Comparison of ENCODE assay signal across 27 mouse cellular contexts in the genomic region with DNA sequence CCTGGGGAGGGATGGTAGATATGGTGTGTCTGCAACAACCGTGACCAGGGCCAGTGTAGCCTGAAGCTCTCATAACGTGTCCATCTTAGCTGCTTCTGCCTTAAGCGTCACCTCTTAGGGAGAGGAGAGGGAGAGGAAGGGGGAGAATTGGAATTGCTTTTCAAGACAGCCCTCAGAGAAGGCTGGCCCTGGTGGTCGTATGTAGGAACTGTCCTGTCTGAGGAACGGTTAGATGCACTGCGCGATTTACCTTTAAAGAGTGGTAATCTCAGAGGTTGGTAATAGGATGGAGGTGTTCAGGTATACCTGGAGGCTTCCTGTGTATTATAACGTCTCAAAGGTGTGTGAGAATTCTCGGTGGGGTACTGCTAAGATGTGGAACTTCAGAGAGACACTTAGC. TPM values are rescaled to one million over a fixed set of nuclear protein-coding genes. Genes with fewer than 3 reads are reported as not detected.
DNase-seq lines count a peak whose midpoint lies in the region; ATAC-seq and TF ChIP-seq lines count a peak whose summit lies in the region.
"Had no signal": no experiment of that assay in that cellular context is flagged by ENCODE, and none has a peak within 500 bp of the region (broad histone marks: within the 10 kb centered on the region; RNA-seq: fewer than 3 reads in every experiment).

No protein-coding gene starts in this region.

- H3K4me3 ChIP-seq in hindbrain, embryonic 11.5 days (ENCODE audit: low read depth, low read length) = no peak overlapping the region
- H3K4me3 ChIP-seq in hindbrain, embryonic 13.5 days = no peak overlapping the region
- H3K4me3 ChIP-seq in left cerebral cortex, adult 2 months = no peak overlapping the region
- no peak overlapping the region for H3K4me3 ChIP-seq in lung, postnatal 0 days (ENCODE audit: low read depth, low read length)
- H3K4me3 ChIP-seq: embryonic facial prominence, embryonic 13.5 days; forebrain, embryonic 10.5 days; heart, embryonic 10.5 days; heart, embryonic 15.5 days; limb, embryonic 13.5 days; liver, embryonic 13.5 days; neural tube, embryonic 13.5 days had no signal

- intact Hi-C loops in left cerebral cortex, adult 2 months (cut with DNase I) = no loop called here
- intact Hi-C loops in left cerebral cortex, postnatal 4 days (cut with DNase I) = no loop called here

- no peak overlapping the region for H3K27ac ChIP-seq in hindbrain, embryonic 11.5 days (ENCODE audit: low read depth, low read length)
- no peak overlapping the region for H3K27ac ChIP-seq in hindbrain, embryonic 13.5 days
- no peak overlapping the region for H3K27ac ChIP-seq in left cerebral cortex, adult 2 months
- no peak overlapping the region for H3K27ac ChIP-seq in lung, postnatal 0 days (ENCODE audit: low read length)
- H3K27ac ChIP-seq: embryonic facial prominence, embryonic 13.5 days; forebrain, embryonic 10.5 days; heart, embryonic 15.5 days; hindbrain, embryonic 14.5 days; limb, embryonic 13.5 days; liver, embryonic 13.5 days; neural tube, embryonic 13.5 days had no signal

- H3K36me3 ChIP-seq in hindbrain, embryonic 11.5 days (ENCODE audit: control insufficient read depth, insufficient read depth, low read length) = no peaks in the 10 kb centered on the region
- H3K36me3 ChIP-seq in hindbrain, embryonic 13.5 days = no peaks in the 10 kb centered on the region
- no peaks in the 10 kb centered on the region for H3K36me3 ChIP-seq in lung, postnatal 0 days (ENCODE audit: insufficient read depth, low read length)
- H3K36me3 ChIP-seq: embryonic facial prominence, embryonic 13.5 days; forebrain, embryonic 10.5 days; heart, embryonic 10.5 days; heart, embryonic 15.5 days; limb, embryonic 13.5 days; liver, embryonic 13.5 days; neural tube, embryonic 13.5 days had no signal

- TF ChIP-seq CTCF in left cerebral cortex, adult 2 months (IDR thresholded peaks at IDR 0.05) = peak; percentile 24
- TF ChIP-seq CTCF in lung, postnatal 0 days (IDR thresholded peaks at IDR 0.05) = peak; percentile 28
- peak; percentile 34; the same call in 1 of the 2 replicates for TF ChIP-seq CTCF in brain, embryonic 14.5 days (IDR thresholded peaks at IDR 0.05; ENCODE audit: borderline replicate concordance, extremely low read depth, insufficient read depth, insufficient read length)

- WGBS in hindbrain, embryonic 11.5 days = 68% methylated on average over 9 of the region's 9 CpGs
- WGBS in hindbrain, embryonic 13.5 days = 69% methylated on average over 9 of the region's 9 CpGs
- 52% methylated on average over 9 of the region's 9 CpGs for WGBS in lung, postnatal 0 days

- TF ChIP-seq EP300 in lung, postnatal 0 days (IDR thresholded peaks at IDR 0.05) = no peak

- H3K4me2 ChIP-seq in hindbrain, embryonic 11.5 days (replicated peaks; ENCODE audit: low read depth, low read length) = no peak overlapping the region
- H3K4me2 ChIP-seq in hindbrain, embryonic 13.5 days = no peak overlapping the region
- H3K4me2 ChIP-seq in lung, postnatal 0 days (replicated peaks; ENCODE audit: low read depth, low read length) = no peak overlapping the region
- H3K4me2 ChIP-seq: embryonic facial prominence, embryonic 13.5 days; heart, embryonic 15.5 days; hindbrain, embryonic 14.5 days; limb, embryonic 13.5 days; liver, embryonic 13.5 days; neural tube, embryonic 13.5 days had no signal

- DNase-seq in hindbrain, embryonic 11.5 days (ENCODE audit: low spot score) = peak; percentile 9
- DNase-seq in left cerebral cortex, adult 2 months (ENCODE audit: extremely low spot score in 1 of 2, low spot score in 2 of 2) = no peak
- no peak for DNase-seq in left cerebral cortex, postnatal 4 days
- DNase-seq in lung, postnatal 0 days (ENCODE audit: low spot score) = no peak
- no peak for DNase-seq in lung, postnatal 25 days (ENCODE audit: low spot score)
- DNase-seq in brain, embryonic 14.5 days (ENCODE audit: low read depth) = no peak
- DNase-seq: adrenal gland, postnatal 14 days; cerebellum, adult 11-12 months; cerebellum, adult 9-11 months; embryo, embryonic 11 days; kidney, adult 8-10 months; kidney, postnatal 10 days; liver, embryonic 13.5 days; lung, postnatal 10 days; right cerebral cortex, postnatal 4 days; thymus, postnatal 4 days had no signal

- no peaks in the 10 kb centered on the region for H3K4me1 ChIP-seq in hindbrain, embryonic 11.5 days (replicated peaks; ENCODE audit: control insufficient read depth, insufficient read depth, low read length)
- H3K4me1 ChIP-seq in hindbrain, embryonic 13.5 days (replicated peaks) = peaks cover 11% of the 10 kb centered on the region; the same call in 1 of the 2 replicates
- H3K4me1 ChIP-seq in lung, postnatal 0 days (ENCODE audit: insufficient read depth, low read depth, low read length) = no peaks in the 10 kb centered on the region
- H3K4me1 ChIP-seq: embryonic facial prominence, embryonic 13.5 days; forebrain, embryonic 10.5 days; limb, embryonic 13.5 days had no signal

- no peak for ATAC-seq in hindbrain, embryonic 11.5 days (ENCODE audit: low FRiP score)
- no peak for ATAC-seq in hindbrain, embryonic 13.5 days (ENCODE audit: low FRiP score)
- no peak for ATAC-seq in lung, postnatal 0 days
- no peak for ATAC-seq in megakaryocyte, adult 5-6 weeks (ENCODE audit: poor library complexity, severe bottlenecking)
- ATAC-seq: forebrain, embryonic 16.5 days; inflammation-experienced regulatory T-cells, adult 6 months had no signal

- H3K9me3 ChIP-seq in hindbrain, embryonic 11.5 days (ENCODE audit: control insufficient read depth, low read length) = no peaks in the 10 kb centered on the region
- no peaks in the 10 kb centered on the region for H3K9me3 ChIP-seq in hindbrain, embryonic 13.5 days
- no peaks in the 10 kb centered on the region for H3K9me3 ChIP-seq in lung, postnatal 0 days (ENCODE audit: low read length)
- H3K9me3 ChIP-seq: embryonic facial prominence, embryonic 13.5 days; forebrain, embryonic 10.5 days; heart, embryonic 10.5 days; heart, embryonic 15.5 days; limb, embryonic 13.5 days; liver, embryonic 13.5 days had no signal

- no peak overlapping the region for H3K9ac ChIP-seq in hindbrain, embryonic 11.5 days (ENCODE audit: low read depth, low read length)
- no peak overlapping the region for H3K9ac ChIP-seq in hindbrain, embryonic 13.5 days
- no peak overlapping the region for H3K9ac ChIP-seq in lung, postnatal 0 days (replicated peaks; ENCODE audit: low read depth)
- H3K9ac ChIP-seq: embryonic facial prominence, embryonic 13.5 days; heart, embryonic 15.5 days; hindbrain, embryonic 14.5 days; limb, embryonic 13.5 days; liver, embryonic 13.5 days; neural tube, embryonic 13.5 days had no signal

- no peak for TF ChIP-seq POLR2A in brain, embryonic 14.5 days (IDR thresholded peaks at IDR 0.05; ENCODE audit: borderline replicate concordance, extremely low read depth, insufficient read depth, insufficient read length, poor library complexity, severe bottlenecking)

- H3K27me3 ChIP-seq in hindbrain, embryonic 11.5 days (ENCODE audit: control insufficient read depth, insufficient read depth, low read length) = no peaks in the 10 kb centered on the region
- H3K27me3 ChIP-seq in hindbrain, embryonic 13.5 days = no peaks in the 10 kb centered on the region
- no peaks in the 10 kb centered on the region for H3K27me3 ChIP-seq in lung, postnatal 0 days (replicated peaks; ENCODE audit: insufficient read depth, low read length)
- H3K27me3 ChIP-seq: embryonic facial prominence, embryonic 13.5 days; heart, embryonic 15.5 days; liver, embryonic 13.5 days; neural tube, embryonic 13.5 days had no signal

RNA-seq across cellular contexts. Expression of a gene that starts 3.4 kb away (rescaled TPM):
- polyA plus RNA-seq in hindbrain, embryonic 11.5 days (2014; fragmentation: Nextera tagmentation; extraction: Ambion mirVana) = 9.5 and 10.4 TPM in 2 replicates
- polyA plus RNA-seq in hindbrain, embryonic 13.5 days (2015; fragmentation: Nextera tagmentation; extraction: Ambion mirVana) = 22.2 and 24.1 TPM in 2 replicates
- 10 to 100 TPM; 62.5 to 68.3 TPM for total RNA-seq in left cerebral cortex, adult 2 months (2021)
- total RNA-seq in left cerebral cortex, postnatal 4 days (2021) = 10 to 100 TPM; 55.7 to 56.5 TPM
- 3.1 and 3.9 TPM in 2 replicates for polyA plus RNA-seq in lung, postnatal 0 days (2015; fragmentation: Nextera tagmentation; extraction: Ambion mirVana)
- 29.5 and 32.0 TPM in 2 replicates for polyA plus RNA-seq in brain, embryonic 14.5 days (2012; rRNA removed)
- total RNA-seq in megakaryocyte, adult 5-6 weeks (2015) = 87.3 and 93.1 TPM in 2 replicates
- 65.3 and 80.5 TPM in 2 replicates for total RNA-seq in megakaryocyte, adult 5-6 weeks (2017)
